Mouse (Mus musculus): ENCODE results near the gene Atp2b2. TPM values are rescaled to one million over a fixed set of nuclear protein-coding genes. Genes with fewer than 3 reads are reported as not detected.

Atp2b2 gene
- polyA plus RNA-seq, 1 experiment from 2014 or later = 0.78 TPM

DNA sequence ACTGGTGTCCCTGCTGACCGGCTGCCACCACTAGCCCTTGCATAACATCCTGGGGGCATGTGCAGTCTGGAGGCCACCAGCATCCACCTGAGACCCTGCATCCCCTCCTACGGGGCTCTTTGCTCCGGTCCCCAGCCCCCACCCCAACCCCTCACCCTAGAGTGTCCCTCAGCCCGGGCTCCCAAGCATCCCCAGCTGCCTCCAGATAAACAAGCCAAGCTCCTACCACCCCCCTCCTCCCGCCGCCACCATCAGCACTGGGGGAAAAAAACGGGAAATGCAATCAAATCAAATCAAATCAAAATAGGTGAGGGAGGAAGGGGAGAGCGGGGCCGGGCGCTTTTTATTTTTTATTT is 151.6 kb downstream of the Atp2b2 start:
- H3K36me3 ChIP-seq (ENCODE audit: control insufficient read depth, insufficient read depth, low read length) = no peaks in the 10 kb centered on the region
- ATAC-seq = no peak
- peak overlapping the region; percentile 37 for H3K4me3 ChIP-seq (ENCODE audit: low read length)
- no peak overlapping the region for H3K27ac ChIP-seq (ENCODE audit: low read length)
- peaks cover 31% of the 10 kb centered on the region for H3K27me3 ChIP-seq (replicated peaks; ENCODE audit: control insufficient read depth, insufficient read depth, low read length)
- H3K9ac ChIP-seq (ENCODE audit: low read depth, low read length) = 0 out of 2 replicates have a peak overlapping the region, but pooled peaks have one; percentile 25
- no peaks in the 10 kb centered on the region for H3K4me1 ChIP-seq (ENCODE audit: control insufficient read depth, insufficient read depth, low read length)
- WGBS = 1% methylated on average over 10 of the region's 10 CpGs
- H3K4me2 ChIP-seq (ENCODE audit: low read depth, low read length) = peak overlapping the region; percentile 60
- H3K9me3 ChIP-seq (ENCODE audit: control insufficient read depth, low read length) = no peaks in the 10 kb centered on the region

DNA sequence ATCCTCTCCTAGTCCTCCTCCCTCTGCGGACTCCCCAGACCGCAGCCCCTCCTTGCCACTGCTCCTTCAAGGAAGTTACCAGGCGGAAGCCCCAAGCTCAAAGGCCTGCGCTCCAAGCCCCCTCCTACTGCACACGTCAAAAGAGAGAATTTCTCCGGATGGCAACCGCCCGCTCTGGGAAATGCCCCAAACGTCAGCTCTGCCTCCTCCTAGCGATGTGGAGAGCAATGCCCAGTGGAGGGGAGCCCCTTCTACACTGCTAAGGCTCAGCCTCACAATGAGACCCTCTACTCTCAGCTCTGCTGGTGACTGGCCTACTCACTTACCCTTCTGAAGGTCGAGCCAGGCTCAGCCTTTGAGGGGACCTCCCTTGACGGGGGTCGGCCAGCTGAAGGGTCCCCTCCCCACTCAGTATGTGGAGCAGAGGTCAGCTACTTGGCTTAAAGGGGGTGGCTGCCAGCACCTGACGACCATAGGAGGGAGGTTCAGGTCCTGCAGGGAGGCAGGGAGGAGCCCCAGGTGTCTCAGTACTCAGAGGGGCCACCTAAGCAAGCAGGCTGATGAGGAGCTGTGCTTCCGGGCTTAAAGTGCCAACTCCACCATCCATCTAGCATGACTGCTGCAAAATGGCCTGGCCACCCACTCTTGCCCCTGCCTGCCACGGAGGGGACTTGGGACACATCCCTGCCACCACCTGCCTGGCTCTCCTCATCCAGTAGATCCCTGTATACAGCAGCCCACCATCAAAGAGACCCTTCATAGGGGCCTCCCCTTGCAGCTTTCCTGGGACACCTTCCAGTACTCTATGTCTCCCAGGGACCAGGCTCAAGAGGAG is 152.2 kb downstream of the Atp2b2 start:
- Histone ChIP-seq H3K4me1 (ENCODE audit: control insufficient read depth, insufficient read depth, low read length) (no peaks in the 10 kb centered on the region), H3K4me2 (ENCODE audit: low read depth, low read length) (0 out of 2 replicates have a peak overlapping the region, but pooled peaks have one; percentile 60), H3K9me3 (ENCODE audit: control insufficient read depth, low read length) (no peaks in the 10 kb centered on the region), H3K9ac (ENCODE audit: low read depth, low read length) (no peak overlapping the region), H3K27ac (ENCODE audit: low read length) (no peak overlapping the region), H3K27me3 (replicated peaks; ENCODE audit: control insufficient read depth, insufficient read depth, low read length) (peaks cover 31% of the 10 kb centered on the region), H3K4me3 (ENCODE audit: low read length) (peak overlapping the region; percentile 3; the same call in 1 of the 2 replicates), H3K36me3 (ENCODE audit: control insufficient read depth, insufficient read depth, low read length) (no peaks in the 10 kb centered on the region)
- 16% methylated on average over 16 of the region's 16 CpGs for WGBS
- no peak for ATAC-seq

DNA sequence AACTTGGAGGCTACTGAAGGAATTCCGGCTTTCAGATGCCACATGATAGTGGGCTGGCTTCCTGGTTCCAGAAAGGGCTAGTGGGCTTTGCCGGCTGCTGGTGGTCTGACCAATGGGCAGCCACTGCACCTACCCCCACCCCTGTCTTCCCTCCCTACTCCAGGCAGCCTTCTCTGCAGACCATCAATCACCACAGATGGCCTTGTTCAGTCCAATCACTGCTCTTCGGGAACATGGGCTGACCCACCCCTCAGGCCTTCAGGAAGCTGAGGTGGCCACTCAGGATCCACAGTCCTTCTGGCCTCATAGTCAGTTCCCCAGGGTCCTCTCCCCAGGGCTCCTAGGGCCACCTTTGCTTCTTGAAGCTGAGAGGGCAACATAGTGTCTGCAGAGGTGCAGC is 153.2 kb downstream of the Atp2b2 start:
- H3K4me1 ChIP-seq (ENCODE audit: control insufficient read depth, insufficient read depth, low read length) = no peaks in the 10 kb centered on the region
- no peaks in the 10 kb centered on the region for H3K9me3 ChIP-seq (ENCODE audit: control insufficient read depth, low read length)
- WGBS = 53% methylated on average over 3 of the region's 3 CpGs
- peaks cover 31% of the 10 kb centered on the region for H3K27me3 ChIP-seq (replicated peaks; ENCODE audit: control insufficient read depth, insufficient read depth, low read length)
- no peak for ATAC-seq
- H3K36me3 ChIP-seq (ENCODE audit: control insufficient read depth, insufficient read depth, low read length) = no peaks in the 10 kb centered on the region
- H3K9ac ChIP-seq (ENCODE audit: low read depth, low read length) = no peak overlapping the region
- no peak overlapping the region for H3K4me3 ChIP-seq (ENCODE audit: low read length)
- H3K27ac ChIP-seq (ENCODE audit: low read length) = no peak overlapping the region
- no peak overlapping the region for H3K4me2 ChIP-seq (ENCODE audit: low read depth, low read length)

DNA sequence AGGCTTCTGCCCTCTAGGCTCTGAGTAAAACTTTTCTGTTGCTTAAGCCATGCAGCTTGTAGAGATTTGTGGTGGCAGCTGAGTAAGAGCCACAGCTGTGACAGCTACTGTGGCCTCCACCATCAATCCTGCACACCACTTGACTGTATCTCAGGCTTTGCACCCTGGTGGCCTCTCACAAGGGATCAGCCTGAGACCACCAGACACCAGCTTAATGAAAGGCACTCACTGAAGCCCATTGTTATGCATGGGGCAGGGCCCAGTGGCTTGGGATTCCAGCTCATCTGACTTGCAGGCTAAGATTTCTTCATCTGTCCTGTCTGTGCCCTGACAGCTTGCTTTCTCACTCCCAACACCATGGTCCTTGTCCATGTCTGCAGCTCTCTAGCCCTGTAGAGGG is 155.5 kb downstream of the Atp2b2 start:
- H3K27ac ChIP-seq (ENCODE audit: low read length) = no peak overlapping the region
- H3K9me3 ChIP-seq (ENCODE audit: control insufficient read depth, low read length) = no peaks in the 10 kb centered on the region
- no peak for ATAC-seq

DNA sequence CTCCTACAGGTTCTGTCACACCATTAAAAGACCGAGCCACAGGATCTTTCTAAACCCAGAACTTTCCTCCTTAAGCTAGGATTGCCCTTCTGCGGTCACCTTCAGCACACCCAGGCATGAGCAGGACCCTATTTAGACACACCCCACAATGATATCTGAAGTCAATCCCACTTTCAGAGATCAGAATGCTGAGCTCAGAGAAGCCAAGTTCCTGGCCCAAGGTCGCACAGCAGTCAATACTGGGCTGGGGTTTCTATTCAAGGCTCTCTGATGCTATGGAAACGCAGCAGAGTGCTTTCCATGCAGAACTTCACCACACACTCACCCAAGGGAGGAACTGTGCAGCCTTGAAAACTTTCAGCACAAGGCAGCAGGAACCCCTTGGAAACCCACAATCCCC is 157.6 kb downstream of the Atp2b2 start:
- WGBS = 61% methylated on average over 4 of the region's 4 CpGs
- H3K4me1 ChIP-seq (ENCODE audit: control insufficient read depth, insufficient read depth, low read length) = no peaks in the 10 kb centered on the region
- no peaks in the 10 kb centered on the region for H3K36me3 ChIP-seq (ENCODE audit: control insufficient read depth, insufficient read depth, low read length)
- ATAC-seq = no peak
- no peak overlapping the region for H3K4me3 ChIP-seq (ENCODE audit: low read length)
- H3K27ac ChIP-seq (ENCODE audit: low read length) = no peak overlapping the region
- H3K9ac ChIP-seq (ENCODE audit: low read depth, low read length) = no peak overlapping the region
- H3K9me3 ChIP-seq (ENCODE audit: control insufficient read depth, low read length) = no peaks in the 10 kb centered on the region
- H3K27me3 ChIP-seq (replicated peaks; ENCODE audit: control insufficient read depth, insufficient read depth, low read length) = peaks cover 7% of the 10 kb centered on the region
- no peak overlapping the region for H3K4me2 ChIP-seq (ENCODE audit: low read depth, low read length)

More for the DNA sequence above, 155.5 kb downstream of the Atp2b2 start:
- H3K36me3 ChIP-seq (ENCODE audit: control insufficient read depth, insufficient read depth, low read length) = no peaks in the 10 kb centered on the region
- no peak overlapping the region for H3K9ac ChIP-seq (ENCODE audit: low read depth, low read length)
- H3K4me1 ChIP-seq (ENCODE audit: control insufficient read depth, insufficient read depth, low read length) = no peaks in the 10 kb centered on the region
- H3K4me2 ChIP-seq (ENCODE audit: low read depth, low read length) = no peak overlapping the region
- H3K4me3 ChIP-seq (ENCODE audit: low read length) = no peak overlapping the region
- H3K27me3 ChIP-seq (replicated peaks; ENCODE audit: control insufficient read depth, insufficient read depth, low read length) = peaks cover 23% of the 10 kb centered on the region

DNA sequence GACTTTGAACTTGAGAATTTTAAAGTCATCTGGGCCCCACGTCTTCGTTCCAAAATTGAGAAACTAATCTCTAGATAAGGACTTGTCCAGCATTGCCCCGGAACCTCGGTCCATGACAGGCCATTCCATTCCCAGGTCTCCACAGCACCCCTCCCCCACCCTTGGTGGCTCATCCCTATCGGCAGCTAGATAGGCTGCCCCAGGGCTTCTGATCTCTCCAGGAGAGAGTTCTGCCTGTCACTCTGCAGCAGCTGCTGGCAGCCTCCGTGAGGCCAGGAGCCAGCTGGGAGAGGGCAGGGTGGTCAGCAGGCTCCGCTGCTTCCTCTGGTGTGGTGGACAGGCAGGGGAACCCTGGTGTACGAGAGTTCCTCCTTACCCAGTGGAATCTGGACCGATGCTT is 159.2 kb downstream of the Atp2b2 start:
- ATAC-seq = no peak

DNA sequence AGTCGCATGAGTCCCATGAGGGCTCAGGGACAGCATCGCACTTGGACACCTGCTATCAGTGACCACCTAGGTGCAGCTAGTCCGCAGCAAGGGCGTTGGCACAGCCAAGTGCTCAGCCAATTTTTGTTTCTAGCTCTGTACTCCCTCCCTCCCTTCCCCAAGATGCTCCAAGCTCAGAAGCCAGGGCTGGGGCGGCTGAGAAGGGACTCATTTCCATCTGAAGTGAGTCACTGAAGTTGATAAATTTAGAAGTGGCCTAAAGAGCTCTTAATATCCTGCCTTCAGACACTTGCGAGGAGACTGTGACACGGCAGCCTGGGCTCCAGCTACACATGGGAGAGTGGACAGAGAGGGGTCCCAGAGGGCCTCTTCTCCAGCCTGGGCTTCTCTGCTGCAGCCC is 160.0 kb downstream of the Atp2b2 start:
- Histone ChIP-seq H3K9ac (ENCODE audit: low read depth, low read length) (no peak overlapping the region), H3K4me1 (ENCODE audit: control insufficient read depth, insufficient read depth, low read length) (no peaks in the 10 kb centered on the region), H3K27ac (ENCODE audit: low read length) (no peak overlapping the region), H3K4me2 (ENCODE audit: low read depth, low read length) (no peak overlapping the region), H3K4me3 (ENCODE audit: low read length) (no peak overlapping the region), H3K27me3 (replicated peaks; ENCODE audit: control insufficient read depth, insufficient read depth, low read length) (no peaks in the 10 kb centered on the region), H3K36me3 (ENCODE audit: control insufficient read depth, insufficient read depth, low read length) (no peaks in the 10 kb centered on the region), H3K9me3 (ENCODE audit: control insufficient read depth, low read length) (no peaks in the 10 kb centered on the region)
- ATAC-seq = no peak
- WGBS = 62% methylated on average over 7 of the region's 7 CpGs

More for the DNA sequence above, 159.2 kb downstream of the Atp2b2 start:
- H3K4me3 ChIP-seq (ENCODE audit: low read length) = no peak overlapping the region
- H3K9ac ChIP-seq (ENCODE audit: low read depth, low read length) = no peak overlapping the region
- no peak overlapping the region for H3K4me2 ChIP-seq (ENCODE audit: low read depth, low read length)
- H3K27ac ChIP-seq (ENCODE audit: low read length) = no peak overlapping the region
- WGBS = 59% methylated on average over 9 of the region's 9 CpGs
- H3K9me3 ChIP-seq (ENCODE audit: control insufficient read depth, low read length) = no peaks in the 10 kb centered on the region
- H3K4me1 ChIP-seq (ENCODE audit: control insufficient read depth, insufficient read depth, low read length) = no peaks in the 10 kb centered on the region
- H3K36me3 ChIP-seq (ENCODE audit: control insufficient read depth, insufficient read depth, low read length) = no peaks in the 10 kb centered on the region
- no peaks in the 10 kb centered on the region for H3K27me3 ChIP-seq (replicated peaks; ENCODE audit: control insufficient read depth, insufficient read depth, low read length)

DNA sequence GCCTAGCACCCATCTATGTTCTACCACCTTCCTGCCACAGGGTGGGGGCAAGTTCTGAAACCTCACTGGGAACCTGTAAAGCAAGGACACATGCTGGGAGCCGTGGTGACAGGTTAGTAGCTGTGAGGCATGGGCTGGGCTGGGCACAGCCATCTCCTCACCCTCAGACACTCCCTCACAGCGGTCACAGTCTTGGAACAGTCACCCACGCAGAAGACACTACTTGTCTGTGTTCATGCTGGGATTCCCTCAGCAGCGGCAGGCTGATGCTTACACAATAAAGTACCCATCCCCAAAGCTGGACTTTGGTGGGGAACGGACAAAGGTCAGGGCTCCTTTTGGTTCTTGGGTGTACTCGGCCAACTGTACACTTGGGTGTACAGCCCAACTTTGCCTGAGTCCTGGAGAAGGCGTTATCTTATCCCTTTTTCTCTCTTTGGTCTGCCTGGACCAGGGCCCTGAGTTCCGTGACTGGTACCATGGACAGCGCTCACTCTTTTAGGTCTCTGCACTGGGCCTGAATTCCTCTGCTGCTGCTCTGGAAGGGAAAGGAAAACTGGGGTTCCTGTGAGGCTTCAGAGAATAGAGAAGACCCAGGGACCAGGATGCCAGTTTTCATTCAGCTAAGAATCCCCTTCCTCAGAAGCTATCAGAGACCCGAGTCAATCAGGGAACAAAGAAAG is 160.7 kb downstream of the Atp2b2 start:
- no peak for ATAC-seq
- Histone ChIP-seq H3K4me2 (ENCODE audit: low read depth, low read length) (no peak overlapping the region), H3K9me3 (ENCODE audit: control insufficient read depth, low read length) (no peaks in the 10 kb centered on the region), H3K27me3 (replicated peaks; ENCODE audit: control insufficient read depth, insufficient read depth, low read length) (no peaks in the 10 kb centered on the region), H3K27ac (ENCODE audit: low read length) (no peak overlapping the region), H3K9ac (ENCODE audit: low read depth, low read length) (no peak overlapping the region), H3K4me3 (ENCODE audit: low read length) (no peak overlapping the region), H3K4me1 (ENCODE audit: control insufficient read depth, insufficient read depth, low read length) (no peaks in the 10 kb centered on the region), H3K36me3 (ENCODE audit: control insufficient read depth, insufficient read depth, low read length) (no peaks in the 10 kb centered on the region)
- WGBS = 46% methylated on average over 10 of the region's 10 CpGs

DNA sequence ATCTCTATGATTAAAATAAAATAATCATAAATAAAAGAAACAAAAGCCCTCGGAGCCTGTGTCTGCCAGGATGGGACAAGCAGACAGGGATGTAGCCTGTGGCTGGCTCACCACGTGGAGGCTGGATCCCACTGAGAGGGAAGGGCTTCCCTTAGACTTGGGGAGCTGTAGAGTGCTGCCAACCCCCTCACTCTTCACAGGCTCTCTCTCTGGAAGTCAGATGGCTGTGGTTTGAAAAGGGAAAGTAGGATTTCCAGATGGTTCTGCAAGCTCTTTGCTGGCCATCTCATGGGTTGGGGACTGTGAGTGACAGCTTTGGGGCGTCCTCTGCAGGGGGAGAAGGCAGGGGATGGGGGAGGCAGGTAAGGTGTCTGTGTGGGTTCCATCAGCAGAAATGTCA is 163.0 kb downstream of the Atp2b2 start:
- Histone ChIP-seq H3K36me3 (ENCODE audit: control insufficient read depth, insufficient read depth, low read length) (no peaks in the 10 kb centered on the region), H3K4me3 (ENCODE audit: low read length) (no peak overlapping the region), H3K27ac (ENCODE audit: low read length) (no peak overlapping the region), H3K4me1 (ENCODE audit: control insufficient read depth, insufficient read depth, low read length) (no peaks in the 10 kb centered on the region), H3K4me2 (ENCODE audit: low read depth, low read length) (no peak overlapping the region), H3K9me3 (ENCODE audit: control insufficient read depth, low read length) (no peaks in the 10 kb centered on the region), H3K27me3 (replicated peaks; ENCODE audit: control insufficient read depth, insufficient read depth, low read length) (no peaks in the 10 kb centered on the region), H3K9ac (ENCODE audit: low read depth, low read length) (no peak overlapping the region)
- WGBS = 72% methylated on average over 3 of the region's 3 CpGs
- no peak for ATAC-seq
